Mouse (Mus musculus) liver, adult 2 months (tissue): ENCODE measurements around the gene Egln1. TPM values are rescaled to one million over a fixed set of nuclear protein-coding genes. Genes with fewer than 3 reads are reported as not detected.

ENCODE experiments used
- DNase-seq: peaks from one replicate; pipeline ENCODE4 v3.0.0-alpha.2; 2011; ENCODE audit warnings: low read depth, low spot score; ENCODE audit errors: extremely low read depth
- H3K27ac ChIP-seq: fragments of 200-500 bp; replicated peaks from 2 replicates; pipeline ENCODE4 v1.5.1; 2012; ENCODE audit warnings: low read depth, mild to moderate bottlenecking, control low read depth, inconsistent platforms, low read length; ENCODE audit not compliant: insufficient read depth
- H3K27me3 ChIP-seq: fragments of 200-500 bp; 2 replicates; pipeline ENCODE4 v1.6.1; 2012; ENCODE audit warnings: mild to moderate bottlenecking, moderate library complexity, low read length, inconsistent platforms; ENCODE audit not compliant: control insufficient read depth, insufficient read depth
- H3K36me3 ChIP-seq: fragments of 200-500 bp; 2 replicates; pipeline ENCODE4 v1.6.1; 2012; ENCODE audit warnings: low read length, inconsistent platforms; ENCODE audit not compliant: control insufficient read depth, insufficient read depth
- H3K4me1 ChIP-seq: fragments of 200-500 bp; 2 replicates; pipeline ENCODE4 v1.6.1; 2011; ENCODE audit warnings: low read length; ENCODE audit not compliant: control insufficient read depth, insufficient read depth
- H3K4me3 ChIP-seq: fragments of 200-500 bp; 2 replicates; pipeline ENCODE4 v1.5.1; 2011; ENCODE audit warnings: low read depth, mild to moderate bottlenecking, control low read depth, low read length, moderate library complexity; ENCODE audit not compliant: insufficient read depth
- H3K79me2 ChIP-seq: fragments of 200-500 bp; 2 replicates; pipeline ENCODE4 v1.6.1; 2012; ENCODE audit warnings: inconsistent platforms, mild to moderate bottlenecking, low read length, moderate library complexity; ENCODE audit not compliant: control insufficient read depth, insufficient read depth
- H3K9ac ChIP-seq: fragments of 200-500 bp; 2 replicates; pipeline ENCODE4 v1.6.1; 2012; ENCODE audit warnings: low read depth, mild to moderate bottlenecking, control low read depth, inconsistent platforms, low read length
- CTCF ChIP-seq: fragments of 200-500 bp; IDR thresholded peaks from 2 replicates; pipeline ENCODE4 v1.5.1; 2011; ENCODE audit warnings: low read depth, low read length, control low read depth
- POLR2A ChIP-seq: fragments of 200-500 bp; IDR thresholded peaks from 2 replicates; pipeline ENCODE4 v1.6.1; 2011; ENCODE audit warnings: low read length, control low read depth; ENCODE audit not compliant: insufficient read depth; ENCODE audit errors: extremely low read depth
- polyA plus RNA-seq: library from polyadenylated mRNA; depleted of rRNA; stranded (reverse); fragments of >200 nt; gene quantifications from 2 replicates; pipeline ENCODE4 v1.2.3, GENCODE M21; 2012; rRNA removed
- total RNA-seq: library from RNA; depleted of rRNA; stranded (reverse); fragments of >200 nt; gene quantifications from 2 replicates; pipeline ENCODE4 v1.2.3, GENCODE M21; 2014; rRNA removed

The Egln1 gene
- total and polyA plus RNA-seq, 2 experiments = 11.2 to 12.1 TPM

DNA sequence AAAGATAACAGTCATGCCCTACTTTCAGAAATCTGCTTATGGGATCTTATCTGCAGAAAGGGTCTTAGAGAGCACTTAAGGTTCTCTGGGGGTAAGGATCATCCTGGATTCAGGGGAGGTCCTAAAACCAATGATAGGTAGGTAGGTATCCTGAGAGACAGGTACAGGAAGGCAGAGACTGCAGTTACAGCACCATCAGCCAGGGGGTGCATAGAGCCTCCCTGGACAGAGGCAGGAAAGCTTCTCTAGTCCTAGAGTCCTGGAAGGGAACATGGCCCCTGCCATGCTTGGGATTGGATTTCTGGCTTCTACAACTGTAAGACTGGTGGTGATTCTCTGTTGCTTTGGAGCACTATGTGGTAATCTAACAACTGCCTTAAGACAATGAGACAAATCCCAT lies 89.7 kb downstream of the Egln1 start:
- Histone ChIP-seq H3K27me3 (no peaks in the 10 kb centered on the region), H3K36me3 (peaks cover 25% of the 10 kb centered on the region), H3K4me1 (peaks cover 6% of the 10 kb centered on the region), H3K9ac (no peak overlapping the region), H3K27ac (no peak overlapping the region), H3K4me3 (no peak overlapping the region), H3K79me2 (peaks cover 20% of the 10 kb centered on the region; the same call in 1 of the 2 replicates)
- DNase-seq = no peak
- TF ChIP-seq POLR2A = no peak
- TF ChIP-seq CTCF = peak; percentile 67

Other genes starting within 250 kb of the Egln1 start
- gene Ttc13, start 227.3 kb downstream of the Egln1 start, total RNA-seq = 24.8 and 26.3 TPM in 2 replicates
- gene Ttc13, start 227.3 kb downstream of the Egln1 start, polyA plus RNA-seq = 11.8 and 12.3 TPM in 2 replicates
- 1.7 and 2.6 TPM in 2 replicates for gene Arv1, start 227.2 kb downstream of the Egln1 start, total RNA-seq
- 4.2 and 6.8 TPM in 2 replicates for gene Arv1, start 227.2 kb downstream of the Egln1 start, polyA plus RNA-seq
- gene Fam89a, start 197.5 kb downstream of the Egln1 start, total RNA-seq = 2.8 and 5.4 TPM in 2 replicates
- 17.4 and 40.4 TPM in 2 replicates for gene Fam89a, start 197.5 kb downstream of the Egln1 start, polyA plus RNA-seq
- gene Trim67, start 156.2 kb downstream of the Egln1 start, total RNA-seq = not detected in 2 replicates
- not detected in 2 replicates for gene Trim67, start 156.2 kb downstream of the Egln1 start, polyA plus RNA-seq
- gene Gnpat, start 86.3 kb downstream of the Egln1 start, total RNA-seq = 25.0 and 30.1 TPM in 2 replicates
- 27.5 and 28.7 TPM in 2 replicates for gene Gnpat, start 86.3 kb downstream of the Egln1 start, polyA plus RNA-seq
- 17.7 and 18.7 TPM in 2 replicates for gene 2810004N23Rik, start 86.2 kb downstream of the Egln1 start, total RNA-seq
- 11.5 and 13.1 TPM in 2 replicates for gene 2810004N23Rik, start 86.2 kb downstream of the Egln1 start, polyA plus RNA-seq
- gene Exoc8, start 51.6 kb downstream of the Egln1 start, total RNA-seq = 7.0 and 8.3 TPM in 2 replicates
- 4.3 and 4.7 TPM in 2 replicates for gene Exoc8, start 51.6 kb downstream of the Egln1 start, polyA plus RNA-seq
- gene Sprtn, start 51.4 kb downstream of the Egln1 start, total RNA-seq = 5.4 and 6.3 TPM in 2 replicates
- gene Sprtn, start 51.4 kb downstream of the Egln1 start, polyA plus RNA-seq = 4.4 and 4.8 TPM in 2 replicates
- 21.6 and 23.0 TPM in 2 replicates for gene Tsnax, start 63.7 kb upstream of the Egln1 start, total RNA-seq
- 17.1 and 17.9 TPM in 2 replicates for gene Tsnax, start 63.7 kb upstream of the Egln1 start, polyA plus RNA-seq
- 0.34 and 0.37 TPM in 2 replicates for gene Disc1, start 104.9 kb upstream of the Egln1 start, total RNA-seq
- 0.14 and 0.16 TPM in 2 replicates for gene Disc1, start 104.9 kb upstream of the Egln1 start, polyA plus RNA-seq